Mouse (Mus musculus): ENCODE measurements at regions not wholly inside any gene's neighbourhood (a gene's known extent, or its start where the extent isn't known, plus 50 kb on each side); places are given as distances from the start of the nearest gene placed in this dataset.

DNA sequence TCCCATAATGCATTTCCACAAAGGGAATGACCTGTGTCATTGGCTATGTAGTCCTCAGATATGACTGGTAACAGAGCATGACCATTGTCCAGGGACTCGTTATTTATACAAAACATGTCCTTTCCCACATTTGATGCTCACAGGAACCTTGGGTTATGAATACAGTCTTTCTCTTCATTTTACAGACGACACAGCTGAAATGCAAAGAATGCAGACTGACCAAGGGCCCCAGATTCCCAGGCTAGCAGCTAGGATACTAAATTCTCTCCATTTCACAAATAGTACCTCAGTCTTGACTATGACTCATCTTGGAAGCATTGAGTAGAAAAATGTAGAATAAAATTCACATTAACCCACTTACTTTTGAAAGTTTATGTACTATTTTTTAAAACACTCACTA, 182.7 kb upstream of the Sox4 start:
- DNase-seq (ENCODE audit: low spot score) = no peak

DNA sequence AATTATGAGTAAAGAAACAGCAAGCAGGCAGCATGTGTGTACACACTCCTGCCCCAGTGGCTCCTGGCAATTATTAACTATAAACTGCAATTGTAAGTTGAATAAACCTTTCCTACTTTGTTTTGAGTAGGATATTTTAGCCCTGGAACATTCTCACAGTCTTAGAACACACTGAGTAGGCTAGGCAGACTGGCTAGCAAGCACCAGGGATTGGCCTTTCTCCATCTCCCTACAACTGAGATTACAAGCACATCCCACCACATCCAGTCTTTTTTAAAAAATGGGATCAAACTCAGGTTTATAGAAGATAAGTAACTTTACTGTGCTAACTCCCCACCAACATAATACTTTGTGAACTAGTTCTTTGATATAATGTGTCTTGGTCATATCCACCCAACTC, 174.0 kb upstream of the Sox4 start:
- DNase-seq (ENCODE audit: low spot score) = no peak

DNA sequence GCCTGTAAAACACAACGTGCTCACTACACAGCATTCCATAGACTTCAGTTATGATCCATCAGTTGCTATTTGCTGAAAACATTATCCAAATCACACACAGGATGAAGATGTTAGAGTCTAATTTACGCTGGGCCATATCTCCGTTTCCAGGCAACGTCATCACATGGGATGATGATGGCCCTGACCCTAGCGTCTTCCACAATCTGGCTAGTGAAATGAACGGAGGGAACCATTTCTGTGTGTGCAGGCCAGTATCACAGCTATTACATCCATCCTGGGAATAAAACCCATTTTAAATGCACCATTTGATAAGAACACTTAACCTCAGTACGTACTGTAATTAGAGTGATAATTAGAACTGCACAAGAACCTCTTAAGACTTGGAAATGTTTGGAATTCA, 170.0 kb upstream of the Sox4 start:
- DNase-seq (ENCODE audit: low spot score) = no peak

DNA sequence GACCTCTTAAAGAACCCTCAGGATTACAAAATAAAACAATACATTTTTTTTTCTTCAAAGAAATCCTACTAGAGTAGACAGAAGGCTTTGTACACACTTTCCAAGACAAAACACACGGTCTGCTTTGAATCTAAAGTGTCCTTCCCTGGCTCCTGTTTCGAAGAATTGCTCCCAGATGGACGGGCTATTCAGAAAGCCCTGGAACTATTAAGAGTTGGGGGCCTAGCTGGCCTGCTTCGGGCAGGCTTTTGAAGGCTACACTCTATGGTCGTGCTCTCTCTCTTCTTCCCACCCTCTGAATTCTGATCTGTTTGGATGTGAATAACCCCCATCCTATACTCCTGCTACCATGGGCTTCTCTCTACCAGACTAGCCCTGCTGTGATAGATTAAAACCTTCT, 167.6 kb upstream of the Sox4 start:
- no peak for DNase-seq (ENCODE audit: low spot score)

DNA sequence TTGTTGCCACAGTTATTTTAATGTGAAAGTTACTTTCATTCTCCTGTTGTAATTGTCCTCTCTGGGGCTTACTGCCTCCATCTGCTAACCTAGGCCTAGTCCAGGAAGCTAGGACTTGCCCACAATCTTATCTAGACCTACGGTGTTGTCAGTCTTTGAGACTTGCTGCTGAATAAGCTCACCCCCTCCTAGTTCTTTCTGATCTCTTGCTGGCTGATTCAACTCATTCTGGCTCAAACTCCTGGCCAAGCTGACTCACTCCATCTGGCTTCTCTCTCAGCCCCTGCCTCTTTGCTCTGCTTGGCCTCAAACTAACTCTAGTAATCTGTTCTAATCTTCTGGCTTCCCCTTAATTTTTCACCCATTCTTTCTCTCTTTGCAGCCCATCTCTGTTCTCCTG, 165.8 kb upstream of the Sox4 start:
- DNase-seq (ENCODE audit: low spot score) = no peak

DNA sequence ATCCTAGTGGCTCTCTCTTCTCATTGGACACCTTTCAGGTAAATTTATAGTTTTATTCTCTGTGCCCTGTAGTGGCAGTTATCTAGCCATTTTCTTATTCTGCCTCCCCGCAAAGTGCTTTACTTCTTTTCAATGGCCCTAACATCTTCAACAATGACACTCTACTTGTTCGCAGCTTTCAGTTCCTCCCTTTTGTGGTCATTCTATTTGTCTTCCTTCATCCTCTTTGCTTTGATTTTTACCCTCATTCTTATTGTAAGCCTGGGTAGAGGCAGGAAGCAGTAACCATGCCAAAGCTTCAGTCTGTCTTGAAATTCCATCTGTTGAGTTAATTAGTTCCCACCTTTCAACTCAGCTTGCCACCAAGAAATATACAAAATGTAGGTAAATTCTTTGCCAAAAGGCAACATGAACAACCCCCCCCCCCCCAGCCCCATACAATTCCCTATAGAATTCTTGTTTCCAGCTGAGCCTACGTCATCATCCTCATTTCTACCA, 161.5 kb upstream of the Sox4 start:
- no peak for DNase-seq (ENCODE audit: low spot score)

DNA sequence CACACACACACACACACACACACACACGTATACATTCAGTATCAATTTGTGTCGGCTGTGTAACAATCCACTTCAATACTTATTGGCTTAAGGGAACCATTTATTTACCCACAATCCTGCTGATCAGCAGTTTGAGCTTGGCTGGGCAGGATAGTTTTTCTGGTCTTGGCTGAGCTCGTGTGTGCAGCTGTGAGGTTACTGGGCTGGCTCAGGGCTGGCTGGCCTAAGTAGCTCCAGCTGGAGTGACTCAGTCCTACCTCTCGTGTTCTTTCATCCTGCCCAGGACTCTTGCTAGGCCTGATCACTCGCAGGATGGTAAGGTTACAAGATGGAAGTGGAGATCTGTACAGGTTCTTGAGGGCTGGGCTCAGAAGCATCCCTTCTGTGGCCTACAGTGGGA, 156.6 kb upstream of the Sox4 start:
- peak; percentile 7 for DNase-seq (ENCODE audit: low spot score)

DNA sequence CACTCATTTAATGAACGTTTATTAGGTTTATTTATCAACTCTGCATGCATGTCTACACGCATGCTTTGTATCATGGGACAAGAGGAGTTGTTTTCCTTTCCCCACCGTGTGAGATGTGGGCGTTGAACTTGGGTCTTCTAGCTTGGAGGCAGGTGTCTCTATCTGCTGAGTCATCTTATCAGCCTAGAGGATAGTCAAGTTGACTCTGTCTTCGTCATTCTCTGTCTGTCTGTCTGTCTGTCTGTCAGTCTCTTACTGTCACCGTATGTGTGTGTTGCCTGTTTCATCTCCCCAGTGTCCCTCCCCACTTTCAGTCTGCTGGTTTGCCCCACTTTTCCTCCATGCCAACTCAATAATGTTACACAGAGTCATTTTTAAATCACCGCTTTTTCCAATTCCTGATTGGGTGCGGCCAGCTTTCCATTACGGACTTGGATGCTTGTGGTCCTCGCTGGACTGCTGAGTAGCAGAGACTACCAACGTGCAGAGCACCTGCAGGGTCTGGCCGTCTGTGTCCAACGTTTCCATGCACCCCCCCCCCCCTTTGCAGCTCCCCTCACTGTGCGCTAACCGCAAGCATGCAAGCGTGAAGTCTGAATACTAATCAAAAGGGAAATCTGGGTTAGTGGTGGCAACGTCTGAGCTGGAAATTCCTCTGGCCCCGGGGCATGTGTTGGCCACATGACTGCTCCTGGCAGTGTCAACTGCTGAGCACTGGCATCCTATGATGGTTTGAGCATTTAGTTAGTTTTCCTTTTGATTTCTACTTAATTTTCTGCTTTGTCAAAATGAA, 155.7 kb upstream of the Sox4 start:
- DNase-seq (ENCODE audit: low spot score) = no peak

DNA sequence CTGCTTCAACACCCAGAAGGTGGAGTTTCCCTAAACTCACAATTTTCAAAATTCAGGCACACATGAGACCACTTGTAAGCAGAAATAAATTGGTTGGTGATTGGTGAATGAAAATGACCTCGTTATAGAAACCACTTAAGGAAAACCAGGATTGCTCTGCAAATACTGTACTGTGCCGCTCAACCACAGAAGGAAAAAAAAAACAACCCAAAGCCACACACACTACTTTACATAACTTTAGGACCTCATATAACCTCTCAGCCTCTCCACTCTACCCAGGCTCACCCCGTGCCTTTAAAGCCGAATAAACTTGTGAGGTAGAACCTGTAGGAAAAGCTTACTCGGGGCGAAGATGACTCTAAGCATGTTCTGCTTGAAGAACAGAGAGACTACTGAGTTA, 154.7 kb upstream of the Sox4 start:
- DNase-seq (ENCODE audit: low spot score) = no peak

DNA sequence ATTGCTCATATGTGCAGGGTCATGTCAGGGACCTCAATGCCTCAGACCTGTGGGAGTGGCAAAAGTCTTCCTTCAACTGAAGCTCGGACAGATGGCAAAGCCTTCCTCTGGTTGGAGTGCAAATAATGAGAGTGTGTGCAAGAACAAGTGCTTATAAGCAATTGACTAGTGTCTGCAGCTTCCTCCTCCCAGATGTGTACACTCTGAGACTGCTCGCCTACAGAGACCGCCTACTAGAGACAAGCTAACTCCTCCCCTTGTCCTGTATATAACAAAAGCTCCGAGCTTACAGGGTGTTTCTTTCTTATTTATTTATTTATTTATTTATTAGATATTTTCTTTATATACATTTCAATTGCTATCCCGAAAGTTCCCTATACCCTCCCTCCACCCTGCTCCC, 138.7 kb upstream of the Sox4 start:
- DNase-seq (ENCODE audit: low spot score) = no peak

DNA sequence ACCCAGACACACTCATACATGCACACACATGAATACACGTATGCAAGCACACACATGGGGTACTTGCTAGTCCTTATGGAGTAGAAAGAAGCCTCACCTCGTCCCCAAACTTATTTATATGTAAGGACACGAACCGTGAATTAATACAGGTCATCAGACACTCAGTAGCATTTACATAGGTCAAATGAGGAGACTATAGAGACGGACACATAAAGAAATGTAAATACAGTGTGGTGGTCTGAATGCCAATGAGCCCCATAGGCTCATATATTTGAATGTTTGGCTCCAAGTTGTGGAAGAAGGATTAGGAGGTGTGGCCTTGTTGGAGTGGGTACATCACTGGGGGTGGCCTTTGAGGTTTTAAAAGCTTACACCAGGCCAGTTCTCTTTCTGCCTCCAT, 133.3 kb upstream of the Sox4 start:
- DNase-seq (ENCODE audit: low spot score) = no peak

DNA sequence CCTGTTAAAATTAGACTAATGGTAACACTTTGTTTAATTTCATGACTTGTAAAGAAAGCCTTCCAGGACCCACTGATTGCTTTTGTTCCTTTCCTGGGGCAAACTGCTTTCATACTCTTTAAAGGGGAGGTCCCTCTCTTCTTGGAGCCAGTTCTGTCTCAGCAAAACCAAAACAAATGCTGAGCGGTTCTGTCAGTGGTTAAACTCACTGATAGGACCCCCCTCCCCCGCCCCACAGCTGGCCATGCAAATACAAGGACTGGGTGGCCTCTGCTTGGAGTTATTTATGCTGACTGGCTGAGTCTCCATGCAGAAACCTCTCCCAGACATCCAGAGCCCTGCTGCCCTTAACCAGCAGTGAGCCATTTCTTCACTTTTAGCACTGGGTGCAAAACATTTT, 127.6 kb upstream of the Sox4 start:
- no peak for DNase-seq (ENCODE audit: low spot score)

DNA sequence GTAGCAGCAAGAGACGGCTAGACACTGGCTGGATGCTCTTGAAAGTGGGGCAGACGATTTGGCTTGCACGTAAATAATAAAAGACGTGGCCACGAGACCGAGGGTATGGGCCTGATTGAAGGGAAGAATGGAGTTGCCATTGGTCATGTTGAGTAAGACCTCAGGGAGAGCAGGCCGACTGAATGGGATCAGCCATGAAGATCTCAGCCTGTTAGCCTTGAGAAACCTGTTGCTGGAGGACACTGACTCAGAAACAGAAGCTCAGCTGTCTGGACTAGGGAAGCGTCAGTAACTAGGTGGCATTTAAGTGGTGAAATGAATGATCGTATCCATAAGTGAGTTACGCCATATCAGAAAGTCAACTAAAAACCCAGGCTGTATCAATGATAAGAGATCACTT, 126.3 kb upstream of the Sox4 start:
- DNase-seq (ENCODE audit: low spot score) = no peak

DNA sequence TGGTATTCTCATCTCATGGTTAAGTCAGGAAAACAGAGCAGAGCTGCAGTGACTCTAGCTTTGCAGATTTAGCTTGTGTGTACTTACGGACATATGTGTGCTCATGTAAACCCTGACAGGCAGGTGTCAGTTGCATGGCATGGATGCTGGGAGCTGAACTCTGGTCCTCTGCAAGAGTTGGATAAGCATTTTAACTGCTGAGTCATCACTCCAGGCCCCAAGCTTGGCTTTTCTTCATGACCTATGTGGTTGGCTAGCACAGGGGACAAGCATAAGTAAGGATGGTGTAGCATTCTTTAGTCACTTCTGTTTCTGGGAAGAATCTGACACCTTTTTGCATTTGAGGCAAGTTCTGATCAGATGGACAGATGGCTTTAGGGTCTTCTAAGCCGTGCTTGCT, 120.1 kb upstream of the Sox4 start:
- DNase-seq (ENCODE audit: low spot score) = no peak

DNA sequence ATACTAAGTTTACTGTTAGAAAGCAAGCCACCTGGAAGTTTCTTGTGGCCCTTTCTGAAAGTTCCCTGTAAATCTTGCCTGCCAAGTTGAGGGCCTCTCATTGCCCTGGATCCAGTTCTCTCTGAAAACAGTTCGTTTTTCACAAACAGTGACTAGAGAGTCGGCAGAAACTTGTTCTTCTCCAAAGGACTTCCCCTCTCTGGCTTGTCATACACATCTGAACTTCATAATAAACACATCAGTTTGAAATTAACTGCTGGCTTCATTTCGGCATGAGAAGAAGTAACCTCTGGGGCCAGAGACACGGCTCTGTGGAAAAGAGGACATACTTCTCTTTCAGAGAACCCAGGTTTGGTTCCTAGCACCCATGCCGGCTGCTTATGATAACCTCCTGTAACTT, 110.4 kb upstream of the Sox4 start:
- no peak for DNase-seq (ENCODE audit: low spot score)

DNA sequence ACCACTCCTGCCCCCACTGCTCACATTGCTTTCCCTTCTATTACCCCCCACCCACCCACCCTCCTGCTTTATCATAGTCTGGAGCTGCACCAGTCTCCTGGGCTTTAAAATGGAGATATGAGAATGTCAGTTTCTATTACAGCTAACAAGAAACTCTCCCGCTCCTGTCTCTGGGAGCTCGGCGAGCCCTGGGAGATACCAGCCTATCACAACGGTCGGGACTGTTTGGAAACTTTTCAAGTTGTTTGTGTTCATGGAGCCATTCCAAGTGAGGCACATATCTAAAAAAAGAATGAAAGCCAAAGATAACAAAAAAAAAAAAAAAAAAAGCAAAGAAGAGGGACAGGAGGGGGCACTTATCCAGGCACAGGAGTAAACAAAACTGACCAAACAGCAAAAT, 105.2 kb upstream of the Sox4 start:
- DNase-seq (ENCODE audit: low spot score) = peak; percentile 46

DNA sequence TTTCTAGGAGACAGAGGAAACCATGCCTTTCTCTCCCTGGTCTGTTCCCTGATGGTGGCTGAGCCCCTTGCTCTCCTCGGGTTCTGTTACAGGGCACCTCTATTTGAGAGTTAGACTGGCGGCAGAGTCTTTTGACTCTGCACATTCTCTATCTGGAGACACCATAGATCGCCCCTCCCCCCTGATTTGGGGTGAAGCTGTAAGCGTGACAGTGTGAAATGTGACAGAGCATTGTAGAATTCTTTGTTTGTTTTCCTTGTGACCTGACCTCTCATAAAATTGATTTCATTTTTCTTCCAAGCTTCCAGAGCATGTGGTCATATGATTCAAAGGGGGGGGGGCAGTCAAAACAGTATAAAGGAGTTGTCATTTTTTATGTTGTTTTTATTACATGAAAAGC, 96.2 kb upstream of the Sox4 start:
- DNase-seq (ENCODE audit: low spot score) = no peak

DNA sequence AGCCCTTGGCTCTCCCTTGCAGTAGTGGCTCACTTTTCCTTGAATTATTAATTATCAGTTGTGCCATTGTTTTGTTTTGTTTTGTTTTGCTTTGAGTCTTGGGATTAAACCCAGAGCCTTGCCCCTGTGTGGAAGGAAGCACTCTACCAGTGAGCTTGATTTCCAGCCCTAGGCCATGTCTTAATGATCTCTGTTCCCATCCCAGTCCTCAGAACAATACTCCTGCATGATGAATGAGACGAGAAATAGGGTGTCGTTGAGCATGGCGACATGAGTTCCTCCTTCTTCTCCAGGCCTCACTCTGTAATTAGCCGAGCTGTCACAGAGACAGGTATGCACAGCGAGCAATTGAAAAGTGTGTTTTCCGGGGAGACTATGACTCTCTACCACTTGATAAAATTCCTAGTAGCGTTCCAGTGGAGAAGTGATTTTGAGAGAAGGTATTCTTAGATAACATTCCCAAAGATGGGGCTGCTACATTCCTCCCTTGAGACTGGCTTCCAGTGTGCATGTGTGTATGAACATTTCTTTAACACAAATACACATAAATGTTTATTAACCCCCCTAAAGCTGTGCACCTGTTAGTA, 95.6 kb upstream of the Sox4 start:
- DNase-seq (ENCODE audit: low spot score) = no peak

DNA sequence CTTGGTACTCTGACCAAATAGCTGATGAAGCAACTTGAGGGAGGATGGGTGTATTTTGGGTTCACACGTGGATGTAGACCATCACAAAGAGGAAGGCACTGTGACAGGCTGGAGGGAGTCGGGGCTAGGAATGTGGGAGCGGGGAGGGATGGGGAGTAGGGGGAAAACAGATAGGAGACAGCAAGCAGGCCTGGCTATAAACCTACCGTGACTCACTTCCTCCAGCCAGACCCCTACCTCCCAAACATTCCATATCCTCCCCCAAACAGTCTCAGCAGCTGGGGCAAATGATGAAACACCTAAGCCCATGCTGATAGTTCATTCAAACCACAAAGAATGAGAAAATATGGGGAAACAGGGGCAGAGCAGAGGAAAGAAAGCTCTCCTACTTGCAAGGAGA, 91.1 kb upstream of the Sox4 start:
- no peak for DNase-seq (ENCODE audit: low spot score)

DNA sequence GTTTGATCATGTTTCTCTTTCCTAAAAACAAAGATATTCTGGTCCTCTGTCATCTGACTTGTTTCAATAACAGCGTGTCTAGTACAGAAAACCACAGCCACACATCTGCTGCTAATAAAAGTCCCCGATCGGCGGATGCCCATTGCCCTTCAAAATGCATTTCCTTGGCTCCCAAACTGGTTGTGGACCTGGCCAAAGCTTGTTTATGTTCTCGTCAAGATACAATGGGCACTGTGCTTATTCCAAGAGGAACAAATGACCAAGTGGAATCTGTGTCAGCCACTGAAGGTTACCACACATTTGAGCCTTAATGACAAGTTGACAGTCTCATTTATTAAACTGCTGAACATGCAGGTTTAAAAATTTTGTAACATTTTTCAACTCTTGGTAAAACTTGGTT, 86.8 kb upstream of the Sox4 start:
- DNase-seq (ENCODE audit: low spot score) = no peak

DNA sequence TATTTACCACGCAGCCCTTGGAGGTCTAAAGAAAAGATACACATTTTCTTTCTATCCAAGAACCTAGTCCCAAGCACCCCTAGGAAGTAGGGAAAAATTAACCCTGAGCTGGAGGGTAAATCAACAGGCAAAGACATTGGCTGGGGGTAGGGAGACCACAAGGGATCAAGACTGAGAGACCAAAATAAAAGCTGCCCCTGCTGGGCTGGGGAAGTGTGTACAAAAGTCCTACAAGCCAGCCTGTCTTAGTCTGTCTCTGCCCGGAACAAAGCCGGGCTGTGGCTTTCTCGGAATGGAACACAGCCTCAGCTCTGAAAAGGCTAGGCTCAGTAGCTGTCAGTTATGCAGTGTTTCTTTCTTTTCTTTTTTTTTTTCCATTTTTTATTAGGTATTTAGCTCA, 81.4 kb upstream of the Sox4 start:
- DNase-seq (ENCODE audit: low spot score) = no peak

DNA sequence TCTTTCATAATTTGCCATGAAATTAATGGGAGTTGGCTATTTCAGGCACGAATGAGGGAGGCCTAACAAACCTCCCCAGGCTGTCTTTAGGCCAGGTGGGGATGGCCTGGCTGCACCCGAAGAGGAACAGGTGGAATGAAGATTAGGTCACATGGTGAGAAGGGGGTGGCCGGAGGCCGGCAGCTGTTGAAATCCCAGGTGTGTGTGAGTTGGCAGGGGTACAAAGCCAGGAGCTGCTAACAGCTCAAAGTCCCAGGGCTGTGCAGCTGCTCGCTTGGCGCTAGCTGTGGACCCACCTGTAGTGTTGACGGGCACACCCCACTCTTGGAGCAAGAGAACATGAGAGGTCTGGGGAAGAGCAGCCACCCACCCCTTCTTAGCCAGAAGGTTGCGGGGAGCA, 80.9 kb upstream of the Sox4 start:
- DNase-seq (ENCODE audit: low spot score) = no peak

DNA sequence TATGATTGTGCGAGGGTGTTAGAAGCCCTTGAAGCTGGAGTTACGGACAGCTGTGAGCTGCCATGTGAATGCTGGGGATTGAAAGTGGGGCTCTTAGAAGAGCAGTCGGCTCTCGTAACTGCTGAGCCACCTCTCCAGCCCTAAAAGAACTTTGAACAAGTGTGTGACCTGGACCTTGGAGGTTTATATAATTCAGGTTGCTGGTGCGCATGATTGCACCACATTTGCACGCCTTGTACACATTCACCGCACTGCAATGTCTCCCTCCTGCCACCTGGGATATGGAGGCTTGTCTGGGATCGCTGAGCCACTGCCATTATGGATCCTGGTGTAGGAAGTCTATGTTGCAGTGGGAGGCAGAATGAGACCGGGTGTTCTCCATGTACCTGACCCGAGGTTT, 73.6 kb upstream of the Sox4 start:
- no peak for DNase-seq (ENCODE audit: low spot score)

DNA sequence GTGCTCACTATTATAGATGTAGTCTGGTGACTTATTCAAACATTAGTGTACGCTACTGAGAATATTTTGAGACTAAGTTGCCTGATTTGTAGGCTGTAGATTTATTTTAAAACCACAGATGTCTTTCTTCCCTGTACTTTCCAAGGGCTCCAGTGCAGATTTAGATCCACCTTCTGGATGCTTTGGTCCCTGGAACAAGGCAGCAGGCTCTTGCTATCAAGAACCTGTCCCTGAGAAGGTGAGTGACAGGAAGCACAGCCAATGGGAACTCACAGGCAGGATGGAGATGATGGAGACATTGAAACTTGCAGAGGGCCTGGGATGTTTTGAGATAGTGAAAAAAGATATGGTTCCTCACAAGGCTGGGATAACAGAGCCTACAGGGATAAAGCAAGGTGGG, 70.0 kb upstream of the Sox4 start:
- DNase-seq (ENCODE audit: low spot score) = no peak
